Mouse (Mus musculus) spleen, adult 2 months (tissue): Measurements from ENCODE around the gene Pced1b. TPM values are rescaled to one million over a fixed set of nuclear protein-coding genes. Genes with fewer than 3 reads are reported as not detected.

Source experiments
- DNase-seq, 2 experiments: peaks; one replicate each; pipeline versions ENCODE4 v3.0.0 to v3.0.0-alpha.2; 2012 to 2021; ENCODE audit warnings: low spot score in 2 of 2, low read depth in 1 of 2
- H3K27ac ChIP-seq: fragments of 200-500 bp; 2 replicates; pipeline ENCODE4 v1.5.1; 2012; ENCODE audit warnings: low read length, inconsistent platforms; ENCODE audit not compliant: insufficient read depth
- H3K27me3 ChIP-seq: fragments of 200-500 bp; 2 replicates; pipeline ENCODE4 v1.6.1; 2012; ENCODE audit warnings: mild to moderate bottlenecking, moderate library complexity, low read length, inconsistent platforms; ENCODE audit not compliant: control insufficient read depth, insufficient read depth
- H3K36me3 ChIP-seq: fragments of 200-500 bp; 2 replicates; pipeline ENCODE4 v1.6.1; 2012; ENCODE audit warnings: mild to moderate bottlenecking, low read length, inconsistent platforms; ENCODE audit not compliant: control insufficient read depth, insufficient read depth
- H3K4me1 ChIP-seq: fragments of 200-500 bp; 2 replicates; pipeline ENCODE4 v1.6.1; 2011; ENCODE audit warnings: inconsistent platforms; ENCODE audit not compliant: control insufficient read depth, insufficient read depth, insufficient read length
- H3K4me3 ChIP-seq: fragments of 200-500 bp; 2 replicates; pipeline ENCODE4 v1.5.1; 2011; ENCODE audit warnings: mild to moderate bottlenecking, inconsistent platforms; ENCODE audit not compliant: insufficient read depth, insufficient read length; ENCODE audit errors: extremely low read depth
- CTCF ChIP-seq: fragments of 200-500 bp; IDR thresholded peaks from 2 replicates; pipeline ENCODE4 v1.5.1; 2011; ENCODE audit warnings: mild to moderate bottlenecking, inconsistent platforms; ENCODE audit not compliant: insufficient read depth, insufficient read length, insufficient replicate concordance; ENCODE audit errors: extremely low read depth
- POLR2A ChIP-seq: fragments of 200-500 bp; IDR thresholded peaks from 2 replicates; pipeline ENCODE4 v1.6.1; 2011; ENCODE audit warnings: low read depth, low read length, inconsistent platforms
- WGBS: fragments of 180-500 bp; shearing (Covaris S2); methylation state at CpG from one replicate; pipeline ENCODE4 v1.1.7; 2018; 5-methylcytosine and 5-hydroxymethylcytosine counted together
- polyA plus RNA-seq: library from polyadenylated mRNA; depleted of rRNA; stranded (reverse); fragments of >200 nt; gene quantifications from 2 replicates; pipeline ENCODE4 v1.2.3, GENCODE M21; 2012

Pced1b gene
- polyA plus RNA-seq, 1 experiment, result 53.8 TPM

GRCm38 (mm10) chr15:97278340-97278948, 31.5 kb downstream of the Pced1b start:
- H3K4me1 ChIP-seq, result peaks cover 4% of the 10 kb centered on the region; the same call in 1 of the 2 replicates
- no peak overlapping the region for H3K27ac ChIP-seq
- WGBS, result 74% methylated on average over 9 of the region's 9 CpGs
- TF ChIP-seq POLR2A, result no peak
- TF ChIP-seq CTCF, result no peak
- no peaks in the 10 kb centered on the region; the same call in 1 of the 2 replicates for H3K36me3 ChIP-seq
- no peak for DNase-seq
- H3K4me3 ChIP-seq, result no peak overlapping the region
- H3K27me3 ChIP-seq, result no peaks in the 10 kb centered on the region

DNA sequence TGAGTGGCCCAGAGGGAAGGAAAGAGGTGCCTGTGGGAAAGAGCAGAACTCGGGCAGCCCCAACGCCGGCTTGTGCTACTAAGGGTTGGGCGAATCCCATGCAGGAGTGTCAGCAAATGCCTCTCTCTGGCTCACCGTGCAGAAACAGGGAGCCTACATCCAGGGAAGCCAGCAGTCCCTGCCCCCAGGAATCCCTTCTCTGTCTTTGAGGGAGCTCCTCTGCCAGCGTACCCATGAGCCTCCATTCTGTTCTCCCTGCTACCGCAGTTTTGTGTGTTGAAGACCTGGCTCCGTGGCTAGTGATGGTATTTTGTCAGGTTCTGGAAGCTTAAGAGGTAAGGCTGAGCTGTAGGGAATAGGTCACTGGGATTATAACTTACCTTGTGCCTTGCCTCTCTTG, 33.2 kb downstream of the Pced1b start:
- no peak overlapping the region for H3K4me3 ChIP-seq
- no peaks in the 10 kb centered on the region for H3K27me3 ChIP-seq
- 92% methylated on average over 8 of the region's 8 CpGs for WGBS
- peaks cover 4% of the 10 kb centered on the region; the same call in 1 of the 2 replicates for H3K4me1 ChIP-seq
- no peak overlapping the region for H3K27ac ChIP-seq
- TF ChIP-seq POLR2A, result no peak
- no peak for TF ChIP-seq CTCF
- no peak for DNase-seq
- H3K36me3 ChIP-seq, result no peaks in the 10 kb centered on the region; the same call in 1 of the 2 replicates

GRCm38 (mm10) chr15:97280776-97281175, 33.9 kb downstream of the Pced1b start:
- TF ChIP-seq POLR2A, result no peak
- TF ChIP-seq CTCF, result no peak
- no peak overlapping the region for H3K27ac ChIP-seq
- H3K27me3 ChIP-seq, result no peaks in the 10 kb centered on the region
- DNase-seq, result no peak
- H3K4me3 ChIP-seq, result no peak overlapping the region
- 85% methylated on average over 9 of the region's 9 CpGs for WGBS
- peaks cover 4% of the 10 kb centered on the region; the same call in 1 of the 2 replicates for H3K4me1 ChIP-seq
- no peaks in the 10 kb centered on the region; the same call in 1 of the 2 replicates for H3K36me3 ChIP-seq

- no peaks in the 10 kb centered on the region for H3K27me3 ChIP-seq
- peaks cover under 1% of the 10 kb centered on the region; the same call in 1 of the 2 replicates for H3K4me1 ChIP-seq
- no peaks in the 10 kb centered on the region; the same call in 1 of the 2 replicates for H3K36me3 ChIP-seq
- TF ChIP-seq POLR2A, result no peak
- TF ChIP-seq CTCF, result no peak
- DNase-seq, result no peak
- 94% methylated on average over 10 of the region's 10 CpGs for WGBS
- H3K4me3 ChIP-seq, result no peak overlapping the region
- no peak overlapping the region for H3K27ac ChIP-seq
Measured at GRCm38 (mm10) chr15:97281712-97282571, 35.0 kb downstream of the Pced1b start.

DNA sequence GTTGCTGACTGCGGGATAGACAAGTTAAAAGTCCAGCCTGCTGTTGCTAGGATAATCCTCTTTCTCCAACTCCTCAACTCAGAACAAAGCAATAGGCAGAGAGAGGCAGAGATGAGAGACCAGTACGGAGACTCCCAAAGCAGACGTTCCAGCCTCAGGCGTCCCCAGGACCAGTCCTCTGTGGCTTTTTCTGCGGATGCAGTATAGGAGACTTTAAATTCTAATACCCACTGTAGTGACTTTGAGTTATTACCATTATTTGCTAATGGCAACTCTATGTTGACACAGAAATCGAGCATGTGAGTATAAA, 35.6 kb downstream of the Pced1b start:
- H3K4me1 ChIP-seq, result peaks cover 3% of the 10 kb centered on the region; the same call in 1 of the 2 replicates
- WGBS, result 91% methylated on average over 6 of the region's 6 CpGs
- H3K27me3 ChIP-seq, result no peaks in the 10 kb centered on the region
- H3K36me3 ChIP-seq, result no peaks in the 10 kb centered on the region; the same call in 1 of the 2 replicates
- no peak overlapping the region for H3K4me3 ChIP-seq
- H3K27ac ChIP-seq, result no peak overlapping the region
- TF ChIP-seq CTCF (no peak), POLR2A (no peak)
- no peak for DNase-seq

DNA sequence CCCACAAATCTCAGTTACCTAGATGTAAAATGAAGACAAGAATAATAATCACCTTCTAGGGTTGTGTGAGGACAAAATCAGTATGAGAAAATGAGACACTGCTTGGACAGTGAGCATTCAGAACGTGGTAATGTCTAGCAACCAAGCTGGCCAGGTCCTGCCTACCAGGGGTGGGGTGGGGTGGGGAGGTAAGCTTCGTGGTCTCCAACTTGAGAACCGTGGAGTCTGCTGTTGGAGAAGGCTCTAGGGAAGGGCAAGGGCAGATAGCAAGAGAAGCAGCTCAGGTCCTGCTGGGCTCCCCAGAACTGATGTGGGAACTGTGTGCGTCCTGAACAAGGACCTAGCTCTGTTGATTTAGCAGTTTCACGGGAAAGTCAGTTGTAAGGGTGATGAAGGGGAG, 37.3 kb downstream of the Pced1b start:
- Histone ChIP-seq H3K27ac (no peak overlapping the region), H3K4me3 (no peak overlapping the region), H3K27me3 (no peaks in the 10 kb centered on the region), H3K4me1 (peaks cover 5% of the 10 kb centered on the region; the same call in 1 of the 2 replicates), H3K36me3 (no peaks in the 10 kb centered on the region; the same call in 1 of the 2 replicates)
- WGBS, result 76% methylated on average over 5 of the region's 5 CpGs
- no peak for DNase-seq
- TF ChIP-seq POLR2A, result no peak
- no peak for TF ChIP-seq CTCF

GRCm38 (mm10) chr15:97285665-97286212, 38.8 kb downstream of the Pced1b start:
- Histone ChIP-seq H3K36me3 (no peaks in the 10 kb centered on the region; the same call in 1 of the 2 replicates), H3K4me3 (no peak overlapping the region), H3K27me3 (no peaks in the 10 kb centered on the region), H3K4me1 (peaks cover 5% of the 10 kb centered on the region; the same call in 1 of the 2 replicates), H3K27ac (no peak overlapping the region)
- TF ChIP-seq CTCF (no peak), POLR2A (no peak)
- DNase-seq, result no peak
- WGBS, result 92% methylated on average over 10 of the region's 10 CpGs
